Mouse (Mus musculus): ENCODE results near the gene Hnrnpa3. TPM values are rescaled to one million over a fixed set of nuclear protein-coding genes. Genes with fewer than 3 reads are reported as not detected.
"Not testable (repeated sequence)": the region's sequence is repeated elsewhere in the genome, so short reads cannot be mapped to it uniquely, and the experiment has no call there.

Hnrnpa3 gene
- 190 and 208 TPM in 2 replicates for total RNA-seq (2017)

GRCm38 (mm10) chr2:75658727-75659628 is at the start of gene Hnrnpa3:
TSS of gene Hnrnpa3 (plus strand) at chr2:75659261.
- peak; percentile 88 for ATAC-seq (ENCODE audit: extremely low read depth, insufficient number of reproducible peaks, low FRiP score, poor library complexity, severe bottlenecking)

GRCm38 (mm10) chr2:75609971-75610370 is 49.1 kb upstream of the Hnrnpa3 start:
- ATAC-seq (ENCODE audit: extremely low read depth, insufficient number of reproducible peaks, low FRiP score, poor library complexity, severe bottlenecking): no peak

- not testable (repeated sequence) for ATAC-seq (ENCODE audit: extremely low read depth, insufficient number of reproducible peaks, low FRiP score, poor library complexity, severe bottlenecking)
Observed at GRCm38 (mm10) chr2:75610602-75611001, 48.5 kb upstream of the Hnrnpa3 start.

- ATAC-seq (ENCODE audit: extremely low read depth, insufficient number of reproducible peaks, low FRiP score, poor library complexity, severe bottlenecking): no peak
Observed at GRCm38 (mm10) chr2:75611041-75611805, 47.8 kb upstream of the Hnrnpa3 start.

GRCm38 (mm10) chr2:75612006-75612405 is 47.1 kb upstream of the Hnrnpa3 start:
- ATAC-seq (ENCODE audit: extremely low read depth, insufficient number of reproducible peaks, low FRiP score, poor library complexity, severe bottlenecking): no peak

GRCm38 (mm10) chr2:75612981-75613567 is 46.0 kb upstream of the Hnrnpa3 start:
- no peak for ATAC-seq (ENCODE audit: extremely low read depth, insufficient number of reproducible peaks, low FRiP score, poor library complexity, severe bottlenecking)

GRCm38 (mm10) chr2:75614577-75614976 is 44.5 kb upstream of the Hnrnpa3 start:
- ATAC-seq (ENCODE audit: extremely low read depth, insufficient number of reproducible peaks, low FRiP score, poor library complexity, severe bottlenecking): no peak

GRCm38 (mm10) chr2:75616911-75617310 is 42.1 kb upstream of the Hnrnpa3 start:
- ATAC-seq (ENCODE audit: extremely low read depth, insufficient number of reproducible peaks, low FRiP score, poor library complexity, severe bottlenecking): no peak

- ATAC-seq (ENCODE audit: extremely low read depth, insufficient number of reproducible peaks, low FRiP score, poor library complexity, severe bottlenecking): no peak
Observed at GRCm38 (mm10) chr2:75618712-75619111, 40.3 kb upstream of the Hnrnpa3 start.

GRCm38 (mm10) chr2:75621873-75622654 is 37.0 kb upstream of the Hnrnpa3 start:
- ATAC-seq (ENCODE audit: extremely low read depth, insufficient number of reproducible peaks, low FRiP score, poor library complexity, severe bottlenecking): no peak

GRCm38 (mm10) chr2:75625086-75625485 is 34.0 kb upstream of the Hnrnpa3 start:
- ATAC-seq (ENCODE audit: extremely low read depth, insufficient number of reproducible peaks, low FRiP score, poor library complexity, severe bottlenecking): no peak

GRCm38 (mm10) chr2:75626597-75627440 is 32.2 kb upstream of the Hnrnpa3 start:
- ATAC-seq (ENCODE audit: extremely low read depth, insufficient number of reproducible peaks, low FRiP score, poor library complexity, severe bottlenecking): no peak

- ATAC-seq (ENCODE audit: extremely low read depth, insufficient number of reproducible peaks, low FRiP score, poor library complexity, severe bottlenecking): no peak
Observed at GRCm38 (mm10) chr2:75628487-75628886, 30.6 kb upstream of the Hnrnpa3 start.

- no peak for ATAC-seq (ENCODE audit: extremely low read depth, insufficient number of reproducible peaks, low FRiP score, poor library complexity, severe bottlenecking)
Observed at GRCm38 (mm10) chr2:75631421-75631820, 27.6 kb upstream of the Hnrnpa3 start.

GRCm38 (mm10) chr2:75632043-75632442 is 27.0 kb upstream of the Hnrnpa3 start:
- ATAC-seq (ENCODE audit: extremely low read depth, insufficient number of reproducible peaks, low FRiP score, poor library complexity, severe bottlenecking): no peak

GRCm38 (mm10) chr2:75632721-75633181 is 26.3 kb upstream of the Hnrnpa3 start:
- no peak for ATAC-seq (ENCODE audit: extremely low read depth, insufficient number of reproducible peaks, low FRiP score, poor library complexity, severe bottlenecking)

- no peak for ATAC-seq (ENCODE audit: extremely low read depth, insufficient number of reproducible peaks, low FRiP score, poor library complexity, severe bottlenecking)
Observed at GRCm38 (mm10) chr2:75633381-75633780, 25.7 kb upstream of the Hnrnpa3 start.

- ATAC-seq (ENCODE audit: extremely low read depth, insufficient number of reproducible peaks, low FRiP score, poor library complexity, severe bottlenecking): no peak
Observed at GRCm38 (mm10) chr2:75633784-75634183, 25.3 kb upstream of the Hnrnpa3 start.

Data from neutrophil, adult 5-6 weeks (primary cell).